Comparison of ENCODE assay signal across 12 mouse cellular contexts in genomic region chr4:106330371-106330819, GRCm38 (mm10). TPM values are rescaled to one million over a fixed set of nuclear protein-coding genes. Genes with fewer than 3 reads are reported as not detected.
DNase-seq lines count a peak whose midpoint lies in the region; ATAC-seq and TF ChIP-seq lines count a peak whose summit lies in the region.
"Had no signal": no experiment of that assay in that cellular context is flagged by ENCODE, and none has a peak within 500 bp of the region (broad histone marks: within the 10 kb centered on the region; RNA-seq: fewer than 3 reads in every experiment).

No protein-coding gene starts in this region.

- peak; percentile 65 for ATAC-seq in lung, embryonic 16.5 days (ENCODE audit: low read depth)
- ATAC-seq in intestine, postnatal 0 days = 0 out of 2 replicates have a peak, but pooled peaks have one; percentile 28

- no peak overlapping the region for H3K9ac ChIP-seq in lung, embryonic 16.5 days (ENCODE audit: low read length)
- no peak overlapping the region for H3K9ac ChIP-seq in intestine, postnatal 0 days (ENCODE audit: low read depth, low read length)
- H3K9ac ChIP-seq: limb, embryonic 13.5 days; midbrain, embryonic 12.5 days had no signal

- no peak for TF ChIP-seq CTCF in intestine, postnatal 0 days (IDR thresholded peaks at IDR 0.05; ENCODE audit: low read depth)

- no peak overlapping the region for H3K4me3 ChIP-seq in lung, embryonic 16.5 days (ENCODE audit: low read length)
- no peak overlapping the region for H3K4me3 ChIP-seq in intestine, postnatal 0 days (ENCODE audit: low read depth, low read length)
- H3K4me3 ChIP-seq: forebrain, embryonic 10.5 days; limb, embryonic 13.5 days; midbrain, embryonic 12.5 days had no signal

- no peak overlapping the region for H3K27ac ChIP-seq in lung, embryonic 16.5 days (ENCODE audit: low read length)
- H3K27ac ChIP-seq in intestine, postnatal 0 days (ENCODE audit: low read depth, low read length) = no peak overlapping the region
- H3K27ac ChIP-seq: forebrain, embryonic 10.5 days; limb, embryonic 13.5 days; midbrain, embryonic 12.5 days had no signal

- H3K4me2 ChIP-seq in lung, embryonic 16.5 days (ENCODE audit: low read depth, low read length) = no peak overlapping the region
- H3K4me2 ChIP-seq in intestine, postnatal 0 days (replicated peaks; ENCODE audit: low read depth) = no peak overlapping the region
- H3K4me2 ChIP-seq: limb, embryonic 13.5 days; midbrain, embryonic 12.5 days had no signal

- 27% methylated on average over 5 of the region's 5 CpGs for WGBS in lung, embryonic 16.5 days
- 46% methylated on average over 5 of the region's 5 CpGs for WGBS in intestine, postnatal 0 days

- H3K9me3 ChIP-seq in lung, embryonic 16.5 days (ENCODE audit: control insufficient read depth, low read length) = no peaks in the 10 kb centered on the region
- H3K9me3 ChIP-seq in intestine, postnatal 0 days (ENCODE audit: control insufficient read depth) = no peaks in the 10 kb centered on the region
- H3K9me3 ChIP-seq: forebrain, embryonic 10.5 days; limb, embryonic 13.5 days; midbrain, embryonic 12.5 days had no signal

- no peaks in the 10 kb centered on the region for H3K27me3 ChIP-seq in lung, embryonic 16.5 days (ENCODE audit: control insufficient read depth, insufficient read depth, low read depth, low read length)
- H3K27me3 ChIP-seq in intestine, postnatal 0 days (replicated peaks; ENCODE audit: control insufficient read depth, insufficient read depth, low read length) = no peaks in the 10 kb centered on the region
- H3K27me3 ChIP-seq: limb, embryonic 13.5 days; midbrain, embryonic 12.5 days had no signal

- DNase-seq in adrenal gland, adult 2 months = peak; percentile 60
- no peak for DNase-seq in adrenal gland, adult 18-20 months (ENCODE audit: low spot score in 2 of 2)
- no peak for DNase-seq in lung, postnatal 10 days
- peak; percentile 50 for DNase-seq in lung, postnatal 36 days
- no peak for DNase-seq in urinary bladder, postnatal 14 days (ENCODE audit: low spot score)
- no peak for DNase-seq in thymus, postnatal 14 days
- DNase-seq: thymus, adult 18-20 months had no signal

- H3K4me1 ChIP-seq in lung, embryonic 16.5 days (replicated peaks; ENCODE audit: control insufficient read depth, insufficient read depth, low read length) = peaks cover 10% of the 10 kb centered on the region
- no peaks in the 10 kb centered on the region for H3K4me1 ChIP-seq in intestine, postnatal 0 days (replicated peaks; ENCODE audit: control insufficient read depth, insufficient read depth, low read length)
- H3K4me1 ChIP-seq: forebrain, embryonic 10.5 days; limb, embryonic 13.5 days; midbrain, embryonic 12.5 days had no signal

- H3K36me3 ChIP-seq in lung, embryonic 16.5 days (ENCODE audit: control insufficient read depth, insufficient read depth, low read length) = no peaks in the 10 kb centered on the region
- H3K36me3 ChIP-seq in intestine, postnatal 0 days (ENCODE audit: control insufficient read depth, insufficient read depth) = no peaks in the 10 kb centered on the region
- H3K36me3 ChIP-seq: limb, embryonic 13.5 days had no signal

RNA-seq across cellular contexts. Expression of gene Usp24, which starts 14.4 kb away (rescaled TPM):
- 10 to 100 TPM; 32.9 to 34.0 TPM for total RNA-seq in adrenal gland, adult 2 months (2021)
- polyA plus RNA-seq in adrenal gland, adult 2 months (2012; rRNA removed) = 8.5 and 10.7 TPM in 2 replicates
- total RNA-seq in adrenal gland, adult 18-20 months (2021) = 10 to 100 TPM; 35.2 to 36.6 TPM
- 3.9 and 4.4 TPM in 2 replicates for polyA plus RNA-seq in lung, embryonic 16.5 days (2015; fragmentation: Nextera tagmentation; extraction: Ambion mirVana)
- 5.3 and 6.2 TPM in 2 replicates for polyA plus RNA-seq in intestine, postnatal 0 days (2015; fragmentation: Nextera tagmentation; extraction: Ambion mirVana)

Comparison
In these comparisons a context has a peak if more than half of its experiments do, and no peak if none do; other contexts are left out.
1. DNase-seq: peak in adrenal gland, adult 2 months (single experiment) and lung, postnatal 36 days (single experiment); none in adrenal gland, adult 18-20 months (0 of 2), lung, postnatal 10 days (single experiment), urinary bladder, postnatal 14 days (single experiment) and thymus, postnatal 14 days (single experiment).